15 mouse cellular contexts compared by ENCODE assay signal in genomic region chr6:136655786-136656185, GRCm38 (mm10). TPM values are rescaled to one million over a fixed set of nuclear protein-coding genes. Genes with fewer than 3 reads are reported as not detected.
DNase-seq lines count a peak whose midpoint lies in the region; ATAC-seq and TF ChIP-seq lines count a peak whose summit lies in the region.
"Had no signal": no experiment of that assay in that cellular context is flagged by ENCODE, and none has a peak within 500 bp of the region (broad histone marks: within the 10 kb centered on the region; RNA-seq: fewer than 3 reads in every experiment).

No protein-coding gene starts in this region.

- peak overlapping the region; percentile 45 for H3K4me2 ChIP-seq in heart, embryonic 13.5 days
- peak overlapping the region; percentile 0 for H3K4me2 ChIP-seq in liver, embryonic 11.5 days
- peak overlapping the region; percentile 38 for H3K4me2 ChIP-seq in embryonic facial prominence, embryonic 13.5 days
- peak overlapping the region; percentile 32; the same call in 1 of the 2 replicates for H3K4me2 ChIP-seq in liver, embryonic 12.5 days
- H3K4me2 ChIP-seq: hindbrain, embryonic 14.5 days; limb, embryonic 15.5 days had no signal

- no peaks in the 10 kb centered on the region for H3K36me3 ChIP-seq in heart, embryonic 13.5 days
- H3K36me3 ChIP-seq in liver, embryonic 11.5 days (ENCODE audit: control insufficient read depth, insufficient read depth, low read length) = no peaks in the 10 kb centered on the region
- H3K36me3 ChIP-seq in embryonic facial prominence, embryonic 13.5 days = no peaks in the 10 kb centered on the region
- H3K36me3 ChIP-seq in liver, embryonic 12.5 days = no peaks in the 10 kb centered on the region
- H3K36me3 ChIP-seq: limb, embryonic 15.5 days had no signal

- TF ChIP-seq CTCF in left cerebral cortex, adult 2 months (IDR thresholded peaks at IDR 0.05) = no peak

- peak overlapping the region; percentile 16 for H3K4me3 ChIP-seq in heart, embryonic 13.5 days
- no peak overlapping the region for H3K4me3 ChIP-seq in liver, embryonic 11.5 days (ENCODE audit: low read depth, low read length)
- no peak overlapping the region for H3K4me3 ChIP-seq in embryonic facial prominence, embryonic 13.5 days
- H3K4me3 ChIP-seq in liver, embryonic 12.5 days = no peak overlapping the region
- H3K4me3 ChIP-seq in left cerebral cortex, adult 2 months = no peak overlapping the region
- H3K4me3 ChIP-seq: limb, embryonic 15.5 days had no signal

- no peak for DNase-seq in heart, adult 18-20 months
- no peak for DNase-seq in liver, embryonic 11.5 days (ENCODE audit: low spot score)
- DNase-seq in liver = no peak
- DNase-seq in left cerebral cortex, adult 2 months (ENCODE audit: extremely low spot score in 1 of 2, low spot score in 2 of 2) = no peak
- DNase-seq in urinary bladder, postnatal 10 days (ENCODE audit: low spot score) = no peak
- DNase-seq: adrenal gland, adult 2 months; cerebellum, adult 18-20 months; forebrain, postnatal 0 days; kidney, postnatal 36 days; layer of hippocampus, postnatal 36 days had no signal

- H3K27ac ChIP-seq in heart, embryonic 13.5 days (replicated peaks) = no peak overlapping the region
- no peak overlapping the region for H3K27ac ChIP-seq in liver, embryonic 11.5 days (ENCODE audit: low read depth, low read length)
- H3K27ac ChIP-seq in embryonic facial prominence, embryonic 13.5 days = no peak overlapping the region
- H3K27ac ChIP-seq in liver, embryonic 12.5 days = no peak overlapping the region
- no peak overlapping the region for H3K27ac ChIP-seq in left cerebral cortex, adult 2 months
- H3K27ac ChIP-seq: hindbrain, embryonic 14.5 days; limb, embryonic 15.5 days had no signal

- intact Hi-C loops in left cerebral cortex, adult 2 months (cut with DNase I) = loop anchor here (2.0 kb wide), 1 partner anchor 33 kb away; no protein-coding TSS in a partner anchor

- 0 out of 2 replicates have a peak overlapping the region, but pooled peaks have one; percentile 37 for H3K9ac ChIP-seq in heart, embryonic 13.5 days
- no peak overlapping the region for H3K9ac ChIP-seq in liver, embryonic 11.5 days (ENCODE audit: low read depth, low read length)
- H3K9ac ChIP-seq in embryonic facial prominence, embryonic 13.5 days = no peak overlapping the region
- no peak overlapping the region for H3K9ac ChIP-seq in liver, embryonic 12.5 days
- H3K9ac ChIP-seq: forebrain, postnatal 0 days; hindbrain, embryonic 14.5 days; limb, embryonic 15.5 days had no signal

- peaks cover 17% of the 10 kb centered on the region for H3K4me1 ChIP-seq in heart, embryonic 13.5 days
- no peaks in the 10 kb centered on the region; the same call in 1 of the 2 replicates for H3K4me1 ChIP-seq in liver, embryonic 11.5 days (replicated peaks; ENCODE audit: control insufficient read depth, insufficient read depth, low read length)
- 0 out of 2 replicates have a peak, but pooled peaks cover 6% of the 10 kb centered on the region for H3K4me1 ChIP-seq in embryonic facial prominence, embryonic 13.5 days
- H3K4me1 ChIP-seq in liver, embryonic 12.5 days = 0 out of 2 replicates have a peak, but pooled peaks cover 3% of the 10 kb centered on the region
- H3K4me1 ChIP-seq: limb, embryonic 15.5 days had no signal

- H3K9me3 ChIP-seq in heart, embryonic 13.5 days = no peaks in the 10 kb centered on the region
- H3K9me3 ChIP-seq in liver, embryonic 11.5 days (ENCODE audit: control insufficient read depth, low read length) = no peaks in the 10 kb centered on the region
- H3K9me3 ChIP-seq in embryonic facial prominence, embryonic 13.5 days = no peaks in the 10 kb centered on the region
- H3K9me3 ChIP-seq in liver, embryonic 12.5 days (replicated peaks) = no peaks in the 10 kb centered on the region
- H3K9me3 ChIP-seq: limb, embryonic 15.5 days had no signal

- 50% methylated on average over 11 of the region's 11 CpGs for WGBS in heart, embryonic 13.5 days
- 61% methylated on average over 11 of the region's 11 CpGs for WGBS in liver, embryonic 11.5 days
- 71% methylated on average over 11 of the region's 11 CpGs for WGBS in embryonic facial prominence, embryonic 13.5 days
- 50% methylated on average over 11 of the region's 11 CpGs for WGBS in liver, embryonic 12.5 days (ENCODE audit: insufficient replicate concordance)

- peaks cover 16% of the 10 kb centered on the region for H3K27me3 ChIP-seq in heart, embryonic 13.5 days (replicated peaks)
- H3K27me3 ChIP-seq in liver, embryonic 11.5 days (replicated peaks; ENCODE audit: control insufficient read depth, insufficient read depth, low read length) = peaks cover 5% of the 10 kb centered on the region
- H3K27me3 ChIP-seq in embryonic facial prominence, embryonic 13.5 days = peaks cover 11% of the 10 kb centered on the region
- peaks cover 18% of the 10 kb centered on the region for H3K27me3 ChIP-seq in liver, embryonic 12.5 days (replicated peaks)

- no peak for ATAC-seq in heart, embryonic 13.5 days (ENCODE audit: extremely low read depth, insufficient number of reproducible peaks, low FRiP score, low TSS enrichment)
- ATAC-seq in liver, embryonic 11.5 days (replicated peaks; ENCODE audit: low FRiP score) = no peak
- ATAC-seq in embryonic facial prominence, embryonic 13.5 days (ENCODE audit: insufficient number of reproducible peaks, insufficient read depth, low FRiP score, low TSS enrichment, low read depth) = no peak
- ATAC-seq in liver, embryonic 12.5 days = no peak
- ATAC-seq: forebrain, postnatal 0 days had no signal

RNA-seq across cellular contexts. Expression of gene Plbd1, which starts 5.9 kb away (rescaled TPM):
- 6.3 TPM in 2 replicates for polyA plus RNA-seq in heart, embryonic 13.5 days (2015; fragmentation: Nextera tagmentation; extraction: Ambion mirVana)
- 10 to 100 TPM; 42.7 to 50.9 TPM for total RNA-seq in heart, adult 18-20 months (2021)
- polyA plus RNA-seq in liver, embryonic 11.5 days (2014; fragmentation: Nextera tagmentation; extraction: Ambion mirVana) = 0.86 and 1.2 TPM in 2 replicates
- 6.4 and 9.9 TPM in 2 replicates for polyA plus RNA-seq in embryonic facial prominence, embryonic 13.5 days (2015; fragmentation: Nextera tagmentation; extraction: Ambion mirVana)
- 1.7 and 2.0 TPM in 2 replicates for polyA plus RNA-seq in liver, embryonic 12.5 days (2016; fragmentation: Nextera tagmentation; extraction: Ambion mirVana)
- total RNA-seq in left cerebral cortex, adult 2 months (2021) = under 1 TPM in 1 of 2 experiments, not detected in 1; 0.45 TPM
